Mouse (Mus musculus): ENCODE measurements around the gene Ank3. TPM values are rescaled to one million over a fixed set of nuclear protein-coding genes. Genes with fewer than 3 reads are reported as not detected.

Ank3 gene
- polyA plus RNA-seq, 1 experiment: 1.2 TPM

- WGBS: 87% methylated on average over 3 of the region's 3 CpGs
- Histone ChIP-seq H3K4me1 (ENCODE audit: control insufficient read depth, insufficient read depth, insufficient read length) (no peaks in the 10 kb centered on the region), H3K4me3 (ENCODE audit: extremely low read depth, insufficient read depth, insufficient read length) (no peak overlapping the region), H3K27me3 (ENCODE audit: control insufficient read depth, insufficient read depth, low read length) (no peaks in the 10 kb centered on the region), H3K36me3 (ENCODE audit: control insufficient read depth, insufficient read depth, low read length) (no peaks in the 10 kb centered on the region), H3K27ac (ENCODE audit: insufficient read depth, low read length) (no peak overlapping the region)
- no peak for DNase-seq (ENCODE audit: low read depth in 1 of 2, low spot score in 2 of 2)
- TF ChIP-seq CTCF (IDR thresholded peaks at IDR 0.05; ENCODE audit: extremely low read depth, insufficient read depth, insufficient read length, insufficient replicate concordance) (no peak), POLR2A (IDR thresholded peaks at IDR 0.05; ENCODE audit: low read depth, low read length) (no peak)
Observed at GRCm38 (mm10) chr10:69915566-69915965, 517.0 kb downstream of the Ank3 start.

DNA sequence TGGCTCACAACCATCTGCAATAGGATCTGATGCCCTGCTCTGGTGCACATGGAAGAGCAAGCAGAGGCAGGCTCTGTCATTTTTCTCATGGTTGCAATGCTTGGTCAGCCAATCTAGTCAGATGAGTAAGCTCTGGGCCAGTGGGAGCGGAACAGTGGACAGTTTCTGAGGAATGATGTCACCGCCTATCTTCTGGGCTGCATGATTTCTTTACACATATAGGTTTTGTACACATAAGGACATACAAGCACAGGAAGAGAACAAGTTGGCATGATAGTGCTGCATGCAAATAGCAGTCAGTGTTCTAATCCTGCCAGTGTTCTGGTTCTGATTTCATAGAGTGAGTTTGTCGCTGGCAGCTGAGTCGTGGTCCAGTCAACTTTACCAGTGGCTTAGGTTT, 517.6 kb downstream of the Ank3 start:
- H3K4me3 ChIP-seq (ENCODE audit: extremely low read depth, insufficient read depth, insufficient read length): no peak overlapping the region
- no peak for DNase-seq (ENCODE audit: low read depth in 1 of 2, low spot score in 2 of 2)
- H3K27me3 ChIP-seq (ENCODE audit: control insufficient read depth, insufficient read depth, low read length): no peaks in the 10 kb centered on the region
- H3K27ac ChIP-seq (ENCODE audit: insufficient read depth, low read length): no peak overlapping the region
- H3K4me1 ChIP-seq (ENCODE audit: control insufficient read depth, insufficient read depth, insufficient read length): no peaks in the 10 kb centered on the region
- TF ChIP-seq CTCF (IDR thresholded peaks at IDR 0.05; ENCODE audit: extremely low read depth, insufficient read depth, insufficient read length, insufficient replicate concordance) (no peak), POLR2A (IDR thresholded peaks at IDR 0.05; ENCODE audit: low read depth, low read length) (no peak)
- no peaks in the 10 kb centered on the region for H3K36me3 ChIP-seq (ENCODE audit: control insufficient read depth, insufficient read depth, low read length)
- 89% methylated on average over 4 of the region's 4 CpGs for WGBS

- Histone ChIP-seq H3K27me3 (ENCODE audit: control insufficient read depth, insufficient read depth, low read length) (no peaks in the 10 kb centered on the region), H3K4me1 (ENCODE audit: control insufficient read depth, insufficient read depth, insufficient read length) (no peaks in the 10 kb centered on the region), H3K36me3 (ENCODE audit: control insufficient read depth, insufficient read depth, low read length) (no peaks in the 10 kb centered on the region), H3K27ac (ENCODE audit: insufficient read depth, low read length) (no peak overlapping the region), H3K4me3 (ENCODE audit: extremely low read depth, insufficient read depth, insufficient read length) (no peak overlapping the region)
- WGBS: 84% methylated on average over 10 of the region's 10 CpGs
- TF ChIP-seq CTCF (IDR thresholded peaks at IDR 0.05; ENCODE audit: extremely low read depth, insufficient read depth, insufficient read length, insufficient replicate concordance) (no peak), POLR2A (IDR thresholded peaks at IDR 0.05; ENCODE audit: low read depth, low read length) (no peak)
- no peak for DNase-seq (ENCODE audit: low read depth in 1 of 2, low spot score in 2 of 2)
Observed at GRCm38 (mm10) chr10:69916689-69917435, 518.3 kb downstream of the Ank3 start.

GRCm38 (mm10) chr10:69917711-69918110, 519.1 kb downstream of the Ank3 start:
- H3K27ac ChIP-seq (ENCODE audit: insufficient read depth, low read length): no peak overlapping the region
- no peaks in the 10 kb centered on the region for H3K36me3 ChIP-seq (ENCODE audit: control insufficient read depth, insufficient read depth, low read length)
- H3K27me3 ChIP-seq (ENCODE audit: control insufficient read depth, insufficient read depth, low read length): no peaks in the 10 kb centered on the region
- no peak for DNase-seq (ENCODE audit: low read depth in 1 of 2, low spot score in 2 of 2)
- 89% methylated on average over 5 of the region's 5 CpGs for WGBS
- no peak for TF ChIP-seq POLR2A (IDR thresholded peaks at IDR 0.05; ENCODE audit: low read depth, low read length)
- TF ChIP-seq CTCF (IDR thresholded peaks at IDR 0.05; ENCODE audit: extremely low read depth, insufficient read depth, insufficient read length, insufficient replicate concordance): no peak
- H3K4me1 ChIP-seq (ENCODE audit: control insufficient read depth, insufficient read depth, insufficient read length): no peaks in the 10 kb centered on the region
- H3K4me3 ChIP-seq (ENCODE audit: extremely low read depth, insufficient read depth, insufficient read length): no peak overlapping the region

- Histone ChIP-seq H3K27me3 (ENCODE audit: control insufficient read depth, insufficient read depth, low read length) (no peaks in the 10 kb centered on the region), H3K4me1 (ENCODE audit: control insufficient read depth, insufficient read depth, insufficient read length) (no peaks in the 10 kb centered on the region), H3K36me3 (ENCODE audit: control insufficient read depth, insufficient read depth, low read length) (no peaks in the 10 kb centered on the region), H3K4me3 (ENCODE audit: extremely low read depth, insufficient read depth, insufficient read length) (no peak overlapping the region), H3K27ac (ENCODE audit: insufficient read depth, low read length) (no peak overlapping the region)
- WGBS: 41% methylated on average over 6 of the region's 6 CpGs
- no peak for DNase-seq (ENCODE audit: low read depth in 1 of 2, low spot score in 2 of 2)
- TF ChIP-seq POLR2A (IDR thresholded peaks at IDR 0.05; ENCODE audit: low read depth, low read length) (no peak), CTCF (IDR thresholded peaks at IDR 0.05; ENCODE audit: extremely low read depth, insufficient read depth, insufficient read length, insufficient replicate concordance) (no peak)
Observed at GRCm38 (mm10) chr10:69918461-69919151, 520.0 kb downstream of the Ank3 start.

- no peaks in the 10 kb centered on the region for H3K4me1 ChIP-seq (ENCODE audit: control insufficient read depth, insufficient read depth, insufficient read length)
- DNase-seq (ENCODE audit: low read depth in 1 of 2, low spot score in 2 of 2): no peak
- H3K27ac ChIP-seq (ENCODE audit: insufficient read depth, low read length): no peak overlapping the region
- no peaks in the 10 kb centered on the region for H3K36me3 ChIP-seq (ENCODE audit: control insufficient read depth, insufficient read depth, low read length)
- WGBS: 60% methylated on average over 5 of the region's 5 CpGs
- H3K27me3 ChIP-seq (ENCODE audit: control insufficient read depth, insufficient read depth, low read length): no peaks in the 10 kb centered on the region
- H3K4me3 ChIP-seq (ENCODE audit: extremely low read depth, insufficient read depth, insufficient read length): no peak overlapping the region
- no peak for TF ChIP-seq POLR2A (IDR thresholded peaks at IDR 0.05; ENCODE audit: low read depth, low read length)
- TF ChIP-seq CTCF (IDR thresholded peaks at IDR 0.05; ENCODE audit: extremely low read depth, insufficient read depth, insufficient read length, insufficient replicate concordance): no peak
Observed at GRCm38 (mm10) chr10:69919152-69919492, 520.5 kb downstream of the Ank3 start.

DNA sequence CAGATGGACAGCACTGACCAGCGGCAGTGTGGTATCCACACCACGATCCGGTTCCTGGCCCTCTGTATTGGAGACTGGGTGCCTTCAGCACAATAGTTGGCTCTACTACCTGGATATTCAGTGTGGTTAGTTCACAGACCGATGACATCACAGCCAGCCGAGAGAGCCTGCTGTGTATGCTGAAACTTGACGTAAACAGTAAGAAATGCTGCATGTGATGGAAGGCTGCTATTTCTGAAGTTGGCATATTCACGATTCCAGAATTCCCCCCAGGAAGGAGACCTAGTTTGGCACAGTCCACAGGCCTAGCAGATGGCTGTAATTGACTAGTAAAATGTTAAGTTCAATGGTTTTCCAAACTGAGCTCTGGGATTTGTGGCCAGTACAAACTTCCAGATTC, 521.2 kb downstream of the Ank3 start:
- no peaks in the 10 kb centered on the region for H3K27me3 ChIP-seq (ENCODE audit: control insufficient read depth, insufficient read depth, low read length)
- no peak for TF ChIP-seq POLR2A (IDR thresholded peaks at IDR 0.05; ENCODE audit: low read depth, low read length)
- TF ChIP-seq CTCF (IDR thresholded peaks at IDR 0.05; ENCODE audit: extremely low read depth, insufficient read depth, insufficient read length, insufficient replicate concordance): no peak

More for the DNA sequence above, 521.2 kb downstream of the Ank3 start:
- 87% methylated on average over 7 of the region's 7 CpGs for WGBS
- H3K4me1 ChIP-seq (ENCODE audit: control insufficient read depth, insufficient read depth, insufficient read length): no peaks in the 10 kb centered on the region
- no peak overlapping the region for H3K27ac ChIP-seq (ENCODE audit: insufficient read depth, low read length)
- no peaks in the 10 kb centered on the region for H3K36me3 ChIP-seq (ENCODE audit: control insufficient read depth, insufficient read depth, low read length)
- H3K4me3 ChIP-seq (ENCODE audit: extremely low read depth, insufficient read depth, insufficient read length): no peak overlapping the region
- no peak for DNase-seq (ENCODE audit: low read depth in 1 of 2, low spot score in 2 of 2)

Measured in spleen, adult 2 months (tissue).